Mouse (Mus musculus) urinary bladder, postnatal 10 days (tissue): ENCODE results near the gene Lbx1.

Experiments used
- DNase-seq: peaks from one replicate; pipeline ENCODE4 v3.0.0; 2022; ENCODE audit warnings: low spot score

Gene Lbx1

GRCm38 (mm10) chr19:45233496-45234127, 2.0 kb downstream of the Lbx1 start:
- DNase-seq, result no peak

- DNase-seq, result no peak
Measured at GRCm38 (mm10) chr19:45232443-45233410, 2.9 kb downstream of the Lbx1 start.

GRCm38 (mm10) chr19:45232036-45232410, 3.6 kb downstream of the Lbx1 start:
- DNase-seq, result no peak

DNA sequence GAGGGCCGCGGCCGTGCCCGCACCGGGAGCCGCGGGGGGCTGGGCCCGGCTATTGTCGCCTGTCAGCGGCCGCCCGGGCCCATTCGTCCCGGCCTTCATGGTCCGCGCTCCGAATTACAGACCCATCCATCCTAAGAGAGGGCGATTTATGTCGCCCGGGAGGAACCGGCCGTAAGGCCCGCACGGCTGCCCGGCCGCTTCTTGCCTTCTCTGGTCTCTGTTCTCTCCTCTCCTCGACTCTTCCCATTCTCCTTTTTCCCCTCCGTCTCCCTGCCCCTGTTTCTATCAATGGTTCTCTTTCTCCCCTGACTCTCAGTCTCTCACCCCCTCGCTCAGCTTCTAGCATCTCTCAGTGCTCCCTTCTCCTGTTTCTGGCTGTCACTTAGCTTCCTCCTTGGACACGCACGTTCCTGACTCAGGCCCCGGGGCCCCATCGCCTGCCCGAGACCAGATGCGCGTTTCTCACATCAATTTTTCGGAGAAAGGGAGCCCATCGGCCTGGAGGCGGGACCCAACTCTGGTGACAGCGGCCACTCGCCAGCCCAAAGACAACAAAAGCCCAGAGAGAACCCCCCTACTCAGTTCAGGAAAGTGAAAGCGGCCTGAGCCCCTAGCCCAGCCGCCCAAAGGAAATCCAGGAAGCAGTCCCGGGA, 4.1 kb downstream of the Lbx1 start:
- DNase-seq, result no peak

DNA sequence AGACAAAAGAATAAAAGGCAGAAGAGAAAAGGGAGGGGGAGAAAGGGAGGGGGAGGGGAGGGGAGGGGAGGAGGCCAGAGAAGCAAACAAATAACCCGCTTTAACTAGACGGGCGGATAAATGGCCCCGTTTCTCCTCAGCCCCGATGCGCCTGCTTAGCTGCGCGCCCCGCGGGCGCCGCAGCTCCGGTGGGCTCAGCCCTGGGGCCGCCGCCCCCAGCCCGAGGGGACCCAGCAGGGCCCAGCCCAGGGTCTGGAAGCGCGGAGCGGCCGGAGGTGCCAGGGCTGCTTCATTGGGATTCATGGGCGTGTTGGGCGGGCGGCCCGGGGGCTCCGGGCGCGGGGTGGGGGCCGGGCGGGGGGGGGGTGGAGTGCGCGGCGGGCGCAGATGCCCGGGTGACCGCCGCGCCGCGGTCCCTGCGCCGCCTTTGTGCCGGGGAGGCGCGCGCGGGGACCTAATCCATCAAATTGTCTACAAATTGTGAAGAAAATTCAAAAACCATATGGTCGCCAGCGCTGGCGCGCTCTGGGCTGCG, 4.7 kb downstream of the Lbx1 start:
- DNase-seq, result no peak

DNA sequence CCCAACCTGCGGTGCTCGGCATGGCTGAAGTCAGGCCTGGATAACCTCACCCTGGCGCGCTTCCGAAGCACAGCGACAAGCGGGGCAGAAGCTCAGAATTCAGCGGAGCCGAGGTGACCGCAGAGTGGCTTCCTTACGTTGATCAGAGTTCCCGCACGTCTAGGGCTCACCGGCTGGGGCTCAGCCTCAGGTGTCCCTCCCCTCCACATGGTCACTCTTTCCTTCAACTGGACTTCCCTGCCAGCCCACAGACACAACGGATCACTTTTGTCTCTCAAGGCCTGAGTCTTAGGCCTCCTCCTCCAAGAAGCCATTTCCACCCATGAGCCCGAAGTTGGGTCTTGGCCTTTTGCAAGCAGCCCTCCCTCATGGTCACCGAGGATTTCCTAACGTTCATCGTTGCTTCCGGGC, 5.4 kb downstream of the Lbx1 start:
- DNase-seq, result no peak

GRCm38 (mm10) chr19:45229378-45230135, 6.1 kb downstream of the Lbx1 start:
- DNase-seq, result no peak

DNA sequence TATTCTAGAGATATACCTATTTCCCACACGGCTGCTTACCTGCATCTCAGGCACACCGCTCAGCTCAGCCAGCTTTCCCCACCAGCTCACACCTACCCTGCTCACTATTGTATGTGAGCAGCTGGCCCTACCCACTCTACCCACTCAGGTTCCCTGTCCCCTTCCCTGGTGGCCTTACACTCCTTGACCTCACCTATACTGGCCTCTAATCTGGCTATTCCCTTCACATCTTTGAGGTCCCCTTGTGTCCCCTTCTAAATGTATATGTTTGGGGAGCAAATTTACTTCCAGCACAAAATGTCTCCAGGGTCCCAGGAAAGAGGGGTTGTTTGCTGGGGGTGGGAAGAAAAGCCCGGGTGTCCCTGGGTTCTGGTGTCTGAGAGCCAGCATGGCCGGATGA, 6.8 kb downstream of the Lbx1 start:
- no peak for DNase-seq

- no peak for DNase-seq
Measured at GRCm38 (mm10) chr19:45228097-45228496, 7.5 kb downstream of the Lbx1 start.

GRCm38 (mm10) chr19:45227671-45228070, 7.9 kb downstream of the Lbx1 start:
- no peak for DNase-seq

DNA sequence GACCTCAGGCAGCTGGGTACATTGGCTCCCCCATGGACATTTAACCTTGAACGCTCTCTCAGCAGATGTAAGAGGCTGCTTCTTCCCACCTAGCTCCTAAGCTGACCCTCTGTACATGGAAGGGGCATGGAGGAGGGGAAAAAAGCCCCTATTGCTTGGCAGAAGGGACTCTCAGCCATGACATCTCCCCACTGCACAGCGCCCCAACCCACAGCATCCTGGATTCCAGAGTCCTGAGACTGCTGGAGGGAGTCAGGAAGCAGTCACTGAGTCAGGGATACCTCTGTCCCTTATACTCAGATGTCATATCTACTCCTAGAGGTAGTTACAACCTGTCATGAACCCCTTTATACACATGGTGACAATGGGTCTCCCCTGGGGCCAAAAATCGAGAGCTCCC, 8.6 kb downstream of the Lbx1 start:
- DNase-seq, result no peak

DNA sequence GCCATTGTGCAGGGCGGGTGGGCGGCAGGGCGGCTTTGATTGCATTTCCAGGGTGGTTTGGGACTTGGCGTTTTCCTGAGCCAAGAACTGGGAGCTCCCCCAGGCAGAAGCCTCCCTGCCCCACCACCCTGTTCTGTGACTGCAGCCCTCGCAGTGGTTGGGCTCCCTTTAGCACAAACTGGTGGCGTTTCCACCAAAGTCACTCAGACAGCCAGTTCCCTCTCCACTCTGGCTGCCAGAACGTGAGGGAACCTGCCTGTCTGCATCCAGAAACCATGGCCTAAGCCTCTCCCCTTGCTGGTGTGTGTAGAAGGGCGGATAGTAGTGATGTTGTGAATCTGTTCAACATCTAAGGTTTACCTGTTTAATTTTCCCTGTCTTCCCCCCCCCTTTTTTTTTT, 9.4 kb downstream of the Lbx1 start:
- DNase-seq, result no peak

DNA sequence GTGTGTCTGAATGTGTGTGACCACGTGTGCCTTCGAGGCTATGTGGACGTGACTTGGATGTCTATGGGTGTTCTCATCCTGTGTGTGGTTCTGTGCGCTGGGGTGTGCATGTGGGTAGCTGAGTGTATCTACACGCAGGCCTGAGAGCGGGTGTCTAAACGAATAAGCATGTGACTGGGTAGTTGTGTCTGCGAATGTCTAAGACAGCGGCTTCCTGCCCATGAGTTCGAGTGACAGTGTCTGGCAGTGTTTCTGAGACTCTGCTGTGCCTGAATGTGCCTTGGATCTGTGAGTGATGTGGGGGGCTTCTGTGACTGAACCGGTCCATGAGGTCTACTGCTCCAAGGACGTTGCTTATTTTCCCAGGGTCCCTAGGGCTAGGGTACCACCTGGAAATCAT, 10.5 kb downstream of the Lbx1 start:
- no peak for DNase-seq

DNA sequence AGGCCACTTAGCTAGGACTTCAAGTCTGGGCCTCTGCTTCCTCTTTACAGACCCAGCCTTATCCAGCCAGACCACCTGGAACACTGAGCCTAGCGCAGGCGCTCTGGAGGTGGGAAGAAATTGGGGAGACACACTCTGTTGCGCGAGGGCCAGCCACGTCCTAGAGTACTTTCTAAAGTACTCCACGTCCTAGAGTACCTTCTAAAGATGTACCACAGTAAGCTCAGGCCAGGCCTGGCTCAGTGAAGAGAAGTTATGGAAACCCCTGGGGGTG, 11.4 kb downstream of the Lbx1 start:
- no peak for DNase-seq

- no peak for DNase-seq
Measured at GRCm38 (mm10) chr19:45223413-45224285, 12.0 kb downstream of the Lbx1 start.

- no peak for DNase-seq
Measured at GRCm38 (mm10) chr19:45222141-45222782, 13.3 kb downstream of the Lbx1 start.

DNA sequence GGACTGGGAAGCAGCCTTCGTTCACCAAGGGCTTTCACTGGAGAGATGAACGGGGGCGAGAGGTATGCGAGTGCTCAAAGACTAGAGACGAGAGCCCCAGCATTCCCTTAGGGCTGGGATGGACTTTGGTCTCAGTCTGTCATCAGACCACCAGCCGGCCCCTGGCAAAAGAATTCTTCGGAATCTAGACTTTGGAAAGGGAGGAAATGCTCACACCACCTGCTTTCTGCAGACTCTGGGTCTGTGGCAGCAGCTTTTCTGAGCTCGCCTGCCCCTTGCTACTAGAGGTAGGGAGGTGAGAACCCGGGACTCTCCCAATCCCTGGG, 14.2 kb downstream of the Lbx1 start:
- DNase-seq, result no peak

DNA sequence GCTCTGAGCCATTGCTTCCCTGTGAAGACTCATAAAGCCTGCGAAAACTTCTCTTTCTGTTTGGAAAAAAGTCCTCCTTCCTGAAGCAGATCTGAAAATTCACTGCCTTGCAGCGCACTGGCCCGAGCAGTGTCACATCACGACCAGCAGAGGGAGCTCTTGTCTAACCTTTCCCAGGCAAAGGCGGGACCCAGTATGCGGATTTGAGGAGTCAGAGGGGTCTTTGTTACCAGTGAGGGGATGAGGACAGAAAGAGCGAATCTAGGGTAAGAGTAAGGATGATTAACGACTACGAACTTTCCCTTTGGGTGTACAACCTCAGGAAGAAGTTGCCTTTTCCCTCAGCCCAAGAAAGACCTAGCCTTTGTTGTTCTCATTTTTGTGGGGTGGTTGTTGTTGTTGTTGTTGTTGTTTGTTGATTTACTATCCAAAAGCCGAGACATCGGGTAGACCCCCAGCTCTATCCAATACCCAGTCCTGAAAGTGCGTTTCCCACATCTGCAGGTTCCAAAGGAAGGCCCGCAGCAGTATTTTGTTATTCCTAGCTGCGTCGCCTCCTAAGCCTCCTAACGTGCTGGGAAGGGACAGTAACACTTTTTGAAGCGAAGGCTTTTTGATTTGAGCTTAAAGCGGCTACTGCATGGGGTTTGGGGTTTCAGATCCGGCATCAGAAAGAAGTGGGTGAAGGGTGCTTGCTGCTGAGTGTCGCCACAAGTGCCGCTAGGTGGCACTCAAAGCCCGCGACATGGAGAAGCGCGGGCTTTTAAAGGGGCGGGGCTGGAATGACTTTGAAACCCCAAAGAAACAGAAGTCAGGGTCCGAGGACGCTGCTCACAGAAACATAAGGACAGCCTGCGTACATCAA, 14.8 kb downstream of the Lbx1 start:
- DNase-seq, result no peak

DNA sequence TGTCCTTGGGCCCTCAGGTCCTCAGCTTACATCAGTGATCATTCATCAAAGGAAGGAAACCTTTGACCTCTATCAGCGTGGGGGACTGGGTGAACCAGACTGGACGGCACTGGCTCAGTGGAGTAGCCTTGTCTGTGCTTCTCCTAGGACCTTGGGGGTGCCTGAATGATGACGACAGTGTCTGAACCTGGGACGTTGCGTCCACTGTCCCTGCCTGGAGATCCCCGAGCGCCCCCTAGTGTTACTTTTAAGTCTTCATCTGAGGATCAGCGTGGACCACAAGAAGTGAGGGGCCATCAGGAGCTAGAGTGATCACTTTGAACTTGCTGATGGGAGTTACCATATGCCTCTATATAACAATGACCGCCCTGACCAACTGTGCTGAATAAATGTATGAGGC, 19.4 kb downstream of the Lbx1 start:
- DNase-seq, result no peak

GRCm38 (mm10) chr19:45215431-45215830, 20.2 kb downstream of the Lbx1 start:
- DNase-seq, result no peak
